Mouse (Mus musculus): ENCODE results near the gene Gemin5.

GRCm38 (mm10) chr11:58211062-58211681 lies 42.8 kb upstream of the Gemin5 start:
- TF ChIP-seq POLR2A (IDR thresholded peaks at IDR 0.05; ENCODE audit: low read depth, low read length) (no peak), CTCF (IDR thresholded peaks at IDR 0.05; ENCODE audit: extremely low read depth, insufficient read length, insufficient replicate concordance, low read depth, low read length) (no peak)

Measured in small intestine, adult 2 months (tissue).